Mouse (Mus musculus): ENCODE data around the gene Pkig. TPM values are rescaled to one million over a fixed set of nuclear protein-coding genes. Genes with fewer than 3 reads are reported as not detected.
"Not testable (repeated sequence)": the region's sequence is repeated elsewhere in the genome, so short reads cannot be mapped to it uniquely, and the experiment has no call there.

Pkig gene
- total RNA-seq, 1 experiment from 2014 or later: 95.4 TPM

DNA sequence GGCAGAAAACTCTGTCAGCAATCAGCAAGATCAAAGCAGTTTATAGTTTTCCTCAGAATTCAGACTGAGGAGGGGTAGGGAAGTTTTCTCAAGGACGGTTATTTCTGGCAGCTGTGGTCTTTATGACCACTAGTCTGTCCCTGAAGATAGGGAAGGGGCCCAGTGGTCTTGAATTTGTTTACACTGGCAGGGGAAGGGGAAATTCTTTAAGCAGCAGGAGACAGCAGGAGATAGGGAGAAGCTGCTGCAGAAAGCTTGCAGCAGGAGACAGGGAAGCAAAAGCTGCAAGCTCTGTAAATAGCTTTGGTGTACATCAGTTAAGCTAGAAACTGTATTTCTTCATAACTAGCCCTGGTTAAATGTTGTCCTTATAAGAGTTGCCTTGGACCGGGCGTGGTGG, 16.5 kb upstream of the Pkig start:
- no peak for ATAC-seq (ENCODE audit: extremely low read depth, insufficient number of reproducible peaks, low FRiP score, poor library complexity, severe bottlenecking)

DNA sequence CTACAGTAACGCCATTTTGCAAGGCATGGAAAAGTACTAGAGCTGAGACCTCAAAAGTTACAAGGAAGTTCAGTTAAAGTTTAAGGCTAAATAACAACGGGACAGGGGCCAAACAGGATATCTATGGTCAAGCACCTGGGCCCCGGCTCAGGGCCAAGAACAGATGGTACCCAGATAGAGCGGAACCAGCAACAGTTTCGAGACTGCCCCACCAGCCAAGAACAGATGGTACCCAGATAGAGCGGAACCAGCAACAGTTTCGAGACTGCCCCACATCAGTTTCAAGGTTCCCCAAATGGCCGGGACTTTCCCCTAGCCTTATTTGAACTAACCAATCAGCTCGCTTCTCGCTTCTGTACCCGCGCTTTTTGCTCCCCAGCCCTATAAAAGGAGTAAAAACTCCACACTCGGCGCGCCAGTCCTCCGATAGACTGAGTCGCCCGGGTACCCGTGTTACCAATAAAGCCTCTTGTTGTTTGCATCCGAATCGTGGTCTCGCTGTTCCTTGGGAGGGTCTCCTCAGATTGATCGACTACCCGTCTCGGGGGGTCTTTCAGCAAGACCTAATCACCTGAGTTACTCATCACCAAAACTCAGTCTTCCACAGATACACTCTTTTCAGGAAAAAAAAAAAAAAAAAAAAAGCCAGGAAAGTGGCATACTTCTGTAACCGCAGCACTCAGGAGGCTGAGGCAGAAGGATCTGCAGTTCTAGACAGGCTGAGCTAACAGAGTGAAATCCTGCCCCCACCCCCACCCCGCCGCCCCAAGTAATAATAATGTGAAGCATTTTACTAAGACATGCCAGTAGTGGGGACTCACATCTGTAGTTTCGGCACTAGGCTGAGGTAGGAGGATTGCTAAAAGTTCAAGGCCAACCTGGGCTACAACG, 15.3 kb upstream of the Pkig start:
- ATAC-seq (ENCODE audit: extremely low read depth, insufficient number of reproducible peaks, low FRiP score, poor library complexity, severe bottlenecking): peak; percentile 71

DNA sequence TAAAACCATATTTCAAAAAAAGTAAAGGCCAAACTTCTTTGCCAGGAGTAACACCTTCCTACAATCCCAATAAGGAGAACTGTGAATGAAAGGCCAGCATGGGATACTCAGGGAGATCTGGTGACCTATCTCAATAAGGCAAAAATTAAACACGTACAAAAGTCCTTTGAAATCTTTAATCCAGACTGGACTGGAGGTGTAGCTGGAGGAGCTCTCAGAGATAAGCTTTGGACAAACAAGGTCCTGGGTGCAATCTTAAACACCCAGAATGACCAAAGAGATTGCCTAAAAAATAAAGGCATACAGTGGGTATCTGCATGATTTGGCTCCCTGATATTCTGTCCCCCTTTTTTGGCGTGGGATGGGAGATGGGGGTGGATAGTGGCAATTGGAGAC, 14.6 kb upstream of the Pkig start:
- ATAC-seq (ENCODE audit: extremely low read depth, insufficient number of reproducible peaks, low FRiP score, poor library complexity, severe bottlenecking): no peak

DNA sequence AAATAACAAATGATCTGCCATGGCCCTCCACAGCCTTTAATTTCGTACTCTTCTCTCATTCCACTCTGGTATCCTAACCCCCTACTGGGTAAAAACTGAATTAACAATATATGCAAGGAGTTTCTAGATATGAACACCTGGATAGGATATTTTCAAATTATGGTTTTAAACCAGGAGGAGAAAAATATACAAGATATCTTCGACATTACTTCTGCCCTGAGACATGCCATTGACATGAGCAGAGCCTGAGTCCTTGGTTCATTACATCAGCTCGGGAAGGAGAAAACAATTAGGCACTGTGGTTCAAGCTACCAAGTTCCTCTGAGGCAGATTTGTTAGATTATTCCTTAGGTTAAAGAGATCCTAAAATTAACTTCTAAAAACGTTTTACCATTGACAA, 14.1 kb upstream of the Pkig start:
- no peak for ATAC-seq (ENCODE audit: extremely low read depth, insufficient number of reproducible peaks, low FRiP score, poor library complexity, severe bottlenecking)

DNA sequence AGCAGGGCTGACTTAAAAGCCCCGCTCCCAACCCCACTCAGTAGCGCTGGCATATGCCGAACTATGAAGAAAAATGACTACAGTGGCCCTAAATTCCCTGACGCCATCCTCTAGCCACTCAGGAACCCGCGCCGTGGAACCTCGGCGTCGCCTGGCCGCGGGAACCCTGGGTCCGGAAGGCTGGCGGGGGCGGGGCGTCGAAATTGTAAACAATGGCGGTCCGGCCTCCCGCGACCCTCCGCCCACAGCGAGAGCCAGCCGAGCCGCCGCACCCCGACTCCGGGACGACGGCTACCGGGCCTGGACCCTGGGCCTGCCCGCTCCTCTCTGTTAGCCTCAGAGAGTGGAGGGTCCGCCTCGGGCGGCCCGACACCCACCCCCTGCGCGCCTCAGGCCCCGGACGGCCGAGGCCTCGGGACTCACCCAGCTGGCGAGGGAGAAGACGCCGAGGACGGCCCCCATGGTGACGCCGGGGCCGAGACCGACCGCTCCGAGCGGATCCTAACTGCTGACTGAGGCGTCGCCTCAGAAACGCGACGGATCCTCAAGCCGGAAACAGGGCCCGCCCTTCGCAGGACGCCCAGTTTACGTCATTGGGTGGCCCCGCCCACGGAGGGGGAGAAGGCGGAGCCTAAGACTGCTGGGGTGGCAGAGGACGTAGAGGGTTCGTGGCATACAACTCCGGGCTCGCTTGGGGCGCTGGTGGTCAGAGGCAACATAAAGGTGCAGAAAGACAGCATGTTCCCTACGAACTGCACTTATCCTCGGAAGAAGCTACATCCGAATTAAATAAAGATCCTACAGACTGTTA, 13.4 kb upstream of the Pkig start, which contains the start of gene Serinc3:
Gene Serinc3, minus strand, starts transcription at position 557 of the 811 bp plus-strand sequence.
- peak; percentile 86 for ATAC-seq (ENCODE audit: extremely low read depth, insufficient number of reproducible peaks, low FRiP score, poor library complexity, severe bottlenecking)

DNA sequence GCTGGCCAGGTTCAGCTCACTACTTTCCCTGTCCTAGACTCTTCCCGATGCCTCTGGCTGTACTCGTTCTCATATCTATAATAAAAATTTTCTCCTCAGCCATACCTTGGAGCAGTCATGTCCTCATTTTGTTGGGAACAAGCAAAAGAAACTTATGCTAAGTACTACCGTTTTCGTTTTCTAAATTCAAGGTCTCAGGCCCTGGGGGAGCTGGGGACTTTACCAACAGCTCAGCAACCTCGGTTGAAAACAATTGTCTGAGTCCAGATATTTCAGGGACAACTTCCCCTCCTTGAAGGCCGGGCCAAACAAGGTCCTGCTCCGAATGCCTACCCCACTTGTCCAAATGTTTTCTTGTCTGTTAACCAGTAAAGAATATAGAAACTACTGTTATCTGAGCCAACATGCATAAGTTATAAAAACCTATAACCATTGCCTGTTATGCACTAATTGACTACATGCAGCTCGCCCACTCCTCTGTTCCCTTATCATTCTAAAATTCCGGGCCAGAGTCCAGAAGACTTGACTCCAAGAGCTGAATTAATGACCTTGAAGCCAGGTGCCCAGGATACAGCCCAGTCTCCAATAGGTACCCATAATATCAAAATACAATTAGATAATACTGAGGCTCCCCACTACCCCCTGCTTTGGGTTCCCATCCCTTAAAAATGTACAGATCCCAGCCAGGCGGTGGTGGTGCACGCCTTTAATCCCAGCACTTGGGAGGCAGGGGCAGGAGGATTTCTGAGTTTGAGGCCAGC, 12.3 kb upstream of the Pkig start:
- ATAC-seq (ENCODE audit: extremely low read depth, insufficient number of reproducible peaks, low FRiP score, poor library complexity, severe bottlenecking): no peak

DNA sequence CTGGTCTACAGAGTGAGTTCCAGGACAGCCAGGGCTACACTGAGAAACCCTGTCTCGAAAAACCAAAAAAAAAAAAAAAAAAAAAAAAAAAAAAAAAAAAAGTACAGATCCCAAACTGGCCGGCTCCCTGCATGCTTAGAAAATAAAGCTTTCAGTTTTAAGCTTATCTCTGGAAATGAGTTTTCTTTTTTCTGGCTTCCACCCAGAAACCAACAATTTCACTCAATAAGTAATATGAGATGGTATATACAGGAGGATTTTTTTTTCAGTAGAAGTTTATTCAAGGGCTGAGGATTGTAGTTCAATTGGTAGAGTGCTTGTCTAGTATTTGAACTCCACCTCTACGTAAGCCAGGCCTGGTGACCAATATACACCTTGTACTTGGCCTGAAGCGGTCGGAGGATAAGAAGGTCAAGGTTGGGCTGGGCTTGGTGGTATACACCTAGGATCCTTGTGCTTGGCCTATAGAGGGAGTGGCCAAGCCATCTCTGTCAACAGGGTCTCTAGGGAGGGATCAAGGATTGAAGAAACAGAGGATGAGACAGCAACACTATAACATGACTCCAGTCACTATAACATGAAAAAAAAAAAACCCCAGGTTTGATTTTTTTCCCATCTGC, 11.6 kb upstream of the Pkig start:
- ATAC-seq (ENCODE audit: extremely low read depth, insufficient number of reproducible peaks, low FRiP score, poor library complexity, severe bottlenecking): no peak

DNA sequence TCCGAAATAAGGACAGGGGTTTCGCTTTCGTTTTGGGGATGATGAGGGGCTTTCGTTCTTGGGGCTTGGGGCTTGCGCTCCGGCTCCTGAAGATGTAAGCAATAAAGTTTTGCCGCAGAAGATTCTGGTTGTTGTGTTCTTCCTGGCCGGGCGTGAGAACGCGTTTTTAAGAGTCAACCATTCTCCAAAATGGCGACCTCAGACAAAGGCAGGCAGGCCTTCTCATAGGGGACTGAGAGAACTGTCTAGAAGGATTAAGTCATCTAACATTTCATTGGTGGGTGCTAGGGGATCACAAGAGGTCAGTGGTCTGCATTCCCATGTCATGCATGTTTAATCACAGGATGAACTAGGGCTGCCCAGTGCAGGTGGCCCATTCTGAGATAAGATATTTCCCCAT, 2.5 kb upstream of the Pkig start:
- ATAC-seq (ENCODE audit: extremely low read depth, insufficient number of reproducible peaks, low FRiP score, poor library complexity, severe bottlenecking): not testable (repeated sequence)

DNA sequence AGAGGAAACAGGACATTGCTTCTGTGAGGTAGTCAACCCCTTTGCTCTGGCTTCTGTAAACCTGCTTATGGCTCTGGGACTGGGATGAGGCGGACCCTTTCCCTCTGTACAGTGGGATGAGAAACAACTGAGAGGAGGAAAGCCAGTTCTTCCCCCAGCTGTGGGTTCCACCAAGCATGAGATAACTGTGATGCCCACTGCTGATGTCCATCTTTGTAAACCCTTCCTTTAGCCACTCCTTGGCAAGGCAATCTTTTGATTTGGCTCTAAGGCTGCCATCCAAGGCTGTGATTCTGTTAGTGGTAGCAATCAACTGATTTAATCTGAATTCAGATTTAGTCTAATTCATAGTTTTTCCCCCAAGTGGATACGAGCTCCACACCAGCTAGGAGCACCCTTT, 700 bp upstream of the Pkig start:
- ATAC-seq (ENCODE audit: extremely low read depth, insufficient number of reproducible peaks, low FRiP score, poor library complexity, severe bottlenecking): no peak

DNA sequence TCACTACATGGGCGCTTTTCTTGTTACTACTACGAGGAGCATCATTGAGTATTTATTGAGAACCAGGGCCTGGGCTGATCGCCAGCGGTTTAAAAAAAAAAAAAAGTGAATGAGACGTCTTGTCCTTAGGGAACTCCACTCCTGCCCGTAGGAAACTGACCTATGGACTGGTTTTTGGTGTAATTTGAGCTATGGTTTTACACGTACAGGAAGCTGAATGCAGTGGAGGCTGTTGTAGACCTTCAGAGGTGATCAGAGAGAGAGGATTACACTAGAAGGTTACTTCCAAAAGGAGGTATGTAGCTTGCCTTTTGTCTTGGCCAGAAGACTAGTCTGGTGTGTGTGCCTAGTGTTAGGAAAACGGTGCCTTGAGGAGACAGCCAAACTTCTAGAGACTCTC, 755 bp downstream of the Pkig start:
- no peak for ATAC-seq (ENCODE audit: extremely low read depth, insufficient number of reproducible peaks, low FRiP score, poor library complexity, severe bottlenecking)

DNA sequence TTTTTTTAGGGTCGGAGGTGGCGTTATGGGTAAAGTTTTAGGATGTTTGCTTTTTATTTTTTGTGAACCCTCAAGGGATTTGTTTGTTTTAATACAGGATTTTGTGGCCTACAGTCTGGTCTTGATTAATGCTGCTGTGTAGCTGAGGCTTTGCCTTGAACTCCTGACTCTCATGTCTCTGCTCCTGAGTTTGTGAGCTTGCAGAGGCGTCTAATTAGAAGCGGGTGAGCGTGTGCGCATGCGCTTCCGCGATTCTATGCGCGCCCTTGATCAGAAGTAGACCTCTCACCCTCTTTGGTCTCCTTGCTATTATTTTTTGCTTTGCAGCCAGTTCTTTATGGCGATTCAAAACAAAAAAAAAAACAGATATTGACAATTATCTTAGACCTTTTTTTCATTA, 1.2 kb downstream of the Pkig start:
- no peak for ATAC-seq (ENCODE audit: extremely low read depth, insufficient number of reproducible peaks, low FRiP score, poor library complexity, severe bottlenecking)

DNA sequence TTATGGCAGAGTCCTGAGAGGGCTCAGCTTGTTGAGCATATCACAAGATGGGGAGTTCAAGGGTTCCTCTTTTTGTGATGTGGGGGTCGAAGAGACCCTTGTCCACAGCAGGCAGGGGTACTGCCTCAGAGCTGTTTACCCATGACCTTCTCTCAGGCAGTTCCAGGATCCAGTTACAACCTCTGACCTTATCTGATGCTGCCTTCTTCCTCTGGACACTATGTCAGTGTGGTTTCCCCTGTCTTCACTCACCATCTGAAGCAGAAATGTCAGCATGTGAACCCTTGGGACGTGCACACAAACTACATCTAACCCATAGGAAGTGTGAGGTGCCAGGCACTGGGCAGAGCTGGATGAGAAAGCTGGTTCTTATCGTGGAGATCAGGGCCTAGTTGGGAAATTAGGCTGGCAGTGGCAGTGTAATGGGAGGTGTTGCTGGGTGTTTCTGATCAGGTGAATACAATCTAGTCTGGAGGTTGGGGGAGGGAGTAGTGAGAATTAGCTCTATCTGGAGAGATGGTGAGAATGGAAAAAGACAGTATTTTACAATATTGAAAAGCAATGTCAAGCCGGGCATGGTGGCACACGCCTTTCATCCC, 2.0 kb downstream of the Pkig start:
- ATAC-seq (ENCODE audit: extremely low read depth, insufficient number of reproducible peaks, low FRiP score, poor library complexity, severe bottlenecking): no peak

DNA sequence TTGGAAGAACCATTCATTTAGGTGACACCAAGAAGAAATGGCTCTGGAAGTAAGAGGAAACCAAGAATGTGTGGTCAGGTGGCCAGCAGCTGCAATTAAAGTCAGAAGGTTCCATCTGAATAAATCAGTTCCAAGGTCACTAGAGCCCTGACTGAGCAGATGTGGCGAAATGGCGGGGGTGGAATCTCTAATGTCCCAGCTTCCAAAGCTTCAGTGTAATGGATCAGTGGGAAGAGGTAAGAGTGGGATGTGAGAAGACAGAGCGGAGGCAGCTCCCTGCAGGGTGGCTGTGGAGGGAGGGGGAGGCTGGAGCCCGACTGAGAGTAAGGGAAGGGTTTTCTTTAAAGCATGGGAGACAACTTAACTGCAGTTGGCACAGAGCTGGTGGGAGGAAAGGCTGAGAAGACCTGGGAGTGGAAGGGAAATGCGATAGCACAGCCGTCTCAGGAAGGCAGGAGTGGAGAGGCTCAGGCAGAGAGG, 3.2 kb downstream of the Pkig start:
- ATAC-seq (ENCODE audit: extremely low read depth, insufficient number of reproducible peaks, low FRiP score, poor library complexity, severe bottlenecking): no peak

DNA sequence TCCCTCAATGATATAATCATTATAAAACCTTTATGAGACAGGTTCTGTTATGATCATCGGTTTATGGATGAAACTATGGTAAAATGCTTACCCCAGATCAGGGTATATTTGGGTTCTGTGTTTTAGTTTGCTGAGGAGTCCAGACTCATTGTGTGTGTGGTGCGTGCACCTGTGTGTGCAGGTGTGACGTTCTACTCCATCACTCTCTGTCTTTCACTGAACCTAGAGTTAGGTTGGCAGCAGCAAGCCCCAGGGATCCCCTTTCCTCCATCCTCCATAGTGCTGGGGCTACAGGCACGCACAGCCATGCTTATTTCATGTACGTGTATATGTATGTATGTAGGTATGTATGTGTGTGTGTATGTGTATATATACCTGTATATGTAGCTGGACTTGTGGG, 3.9 kb downstream of the Pkig start:
- ATAC-seq (ENCODE audit: extremely low read depth, insufficient number of reproducible peaks, low FRiP score, poor library complexity, severe bottlenecking): no peak

DNA sequence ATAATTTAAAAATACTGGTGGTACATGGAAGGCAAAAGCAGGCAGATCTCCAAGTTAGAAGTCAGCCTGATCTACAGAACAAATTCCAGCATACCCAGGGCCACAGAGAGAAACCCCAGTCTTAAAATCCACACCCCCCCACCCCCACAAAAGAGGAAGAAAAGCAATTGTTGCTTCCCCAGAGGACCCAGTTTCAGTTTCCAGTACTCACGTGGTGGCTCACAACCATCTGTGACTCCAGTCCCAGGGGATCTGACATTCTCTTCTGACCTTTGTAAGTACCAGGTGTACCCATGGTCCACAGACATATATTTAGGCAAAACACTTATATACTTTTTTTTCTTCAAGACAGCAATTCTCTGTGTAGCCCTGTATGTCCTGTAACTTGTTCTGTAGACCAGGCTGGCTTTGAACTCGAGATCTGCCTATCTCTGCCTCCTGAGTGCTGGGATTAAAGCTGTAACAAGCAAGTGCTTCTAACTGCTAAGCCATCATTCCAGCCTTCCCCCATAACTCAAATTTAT, 4.6 kb downstream of the Pkig start:
- peak; percentile 78 for ATAC-seq (ENCODE audit: extremely low read depth, insufficient number of reproducible peaks, low FRiP score, poor library complexity, severe bottlenecking)

DNA sequence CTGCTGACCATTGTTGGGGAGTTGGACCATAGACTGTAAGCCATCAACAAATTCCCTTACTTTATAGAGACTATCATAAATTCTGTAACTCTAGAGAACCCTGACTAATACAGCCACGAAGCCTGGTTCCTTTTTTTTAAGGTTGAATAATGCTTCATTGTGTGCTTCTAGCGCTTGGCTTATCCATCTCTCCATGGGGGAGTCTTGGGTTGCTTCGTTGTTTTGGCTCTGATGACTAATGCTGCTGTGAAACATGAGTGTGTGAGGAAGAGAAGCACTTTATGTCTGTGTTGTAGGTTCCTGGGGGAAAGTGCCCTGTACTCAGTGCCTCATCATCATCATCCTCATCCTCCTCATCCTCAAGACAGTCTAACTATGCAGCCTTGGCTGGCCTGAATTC, 5.7 kb downstream of the Pkig start:
- ATAC-seq (ENCODE audit: extremely low read depth, insufficient number of reproducible peaks, low FRiP score, poor library complexity, severe bottlenecking): no peak

DNA sequence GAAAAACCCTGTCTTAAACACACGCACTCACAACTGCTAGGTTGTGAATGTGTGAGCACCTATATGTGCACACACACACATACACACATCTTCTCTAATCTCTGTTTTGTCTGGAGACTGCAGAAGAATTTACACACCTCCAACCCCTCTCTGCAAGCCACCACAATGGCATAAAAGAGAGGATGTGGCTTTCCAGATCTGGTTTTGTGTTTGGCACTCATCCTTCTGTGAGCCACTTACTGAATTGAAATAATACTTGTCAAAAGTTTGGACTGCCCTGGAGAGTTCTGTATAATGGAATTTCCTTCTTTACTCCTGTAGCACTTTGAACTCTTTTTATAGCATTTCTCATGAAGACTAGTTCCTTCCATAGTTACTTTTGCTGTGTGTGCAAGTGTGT, 8.9 kb downstream of the Pkig start:
- no peak for ATAC-seq (ENCODE audit: extremely low read depth, insufficient number of reproducible peaks, low FRiP score, poor library complexity, severe bottlenecking)

DNA sequence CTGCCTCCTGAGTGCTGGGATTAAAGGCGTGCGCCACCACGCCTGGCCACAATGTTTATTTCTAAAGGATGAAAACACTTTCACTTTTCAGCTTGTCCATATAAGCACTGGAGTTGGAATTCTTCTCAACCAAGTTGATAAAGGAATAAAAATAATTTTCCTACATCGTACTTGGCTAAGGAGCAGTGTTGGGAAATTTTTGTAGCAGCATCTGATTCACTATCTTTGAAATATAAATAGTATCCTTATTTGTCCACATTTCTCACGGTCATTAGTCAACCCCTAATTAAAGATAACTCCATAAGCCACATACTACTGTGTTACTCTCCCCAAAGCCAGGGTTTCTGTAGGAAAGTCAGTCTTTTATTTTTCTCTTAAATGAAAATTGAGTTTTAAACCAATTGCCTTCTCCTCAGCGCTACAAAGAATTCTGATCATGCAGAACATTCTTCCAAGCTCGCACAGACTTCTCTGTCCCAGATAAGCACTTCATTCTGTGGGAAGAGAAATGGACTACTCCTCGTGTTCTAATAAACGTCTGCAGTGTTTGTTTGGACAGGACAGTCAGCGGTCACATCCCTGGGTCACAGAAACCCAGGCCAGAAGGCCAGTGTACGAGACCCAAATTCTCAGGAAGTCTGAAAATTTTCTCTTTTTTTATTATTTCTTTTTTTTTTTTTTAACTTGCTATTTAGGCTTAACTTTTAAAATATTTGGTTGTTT, 12.8 kb downstream of the Pkig start:
- no peak for ATAC-seq (ENCODE audit: extremely low read depth, insufficient number of reproducible peaks, low FRiP score, poor library complexity, severe bottlenecking)
